Mouse (Mus musculus) left cerebral cortex, adult 11 months (tissue): Measurements from ENCODE around the gene Bud13.

ENCODE experiments used
- DNase-seq: peaks from one replicate; pipeline ENCODE4 v3.0.0; 2022; ENCODE audit warnings: low spot score

Bud13 gene

DNA sequence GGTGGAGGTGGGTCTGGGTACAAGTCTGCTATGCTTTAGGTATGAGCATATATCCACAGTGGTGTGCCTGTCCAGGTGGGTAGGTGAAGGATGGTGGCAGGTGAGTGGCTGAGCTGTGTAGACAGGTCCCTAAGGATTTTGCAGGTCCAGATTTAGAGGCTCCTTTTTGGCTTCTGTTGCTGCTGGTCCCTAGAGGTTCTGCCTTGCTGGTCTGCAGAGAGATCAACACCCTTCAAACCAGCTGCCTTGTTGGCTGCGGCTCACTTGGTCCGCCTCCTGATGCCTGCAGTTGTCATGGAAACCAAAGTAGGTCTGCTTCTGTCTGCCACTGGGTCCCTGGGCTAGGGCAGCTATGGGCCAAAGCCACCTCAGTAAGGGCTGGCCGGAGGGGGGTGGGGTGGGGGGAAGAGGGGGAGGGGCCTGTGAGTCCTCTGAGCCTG lies 55.1 kb downstream of the Bud13 start:
- DNase-seq, result peak; percentile 55

DNA sequence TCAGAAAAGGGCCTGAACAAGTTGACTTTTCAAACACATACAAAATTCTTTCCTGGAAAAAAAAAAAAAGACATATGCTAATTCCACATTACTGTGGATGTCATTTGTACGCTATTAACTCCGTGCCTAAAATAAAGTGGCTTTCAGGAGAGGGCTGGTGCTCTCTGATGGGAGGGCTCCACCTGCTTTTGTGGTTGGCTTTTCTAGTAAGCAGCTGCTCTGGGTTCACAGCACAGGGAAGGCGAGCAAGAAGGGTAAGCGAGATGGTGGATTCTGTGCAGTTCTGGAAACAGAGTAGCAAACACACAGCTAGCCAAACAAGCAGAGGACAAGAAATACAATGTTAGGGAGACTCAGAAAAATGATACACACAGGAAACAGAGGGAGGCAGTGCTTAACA lies 55.6 kb downstream of the Bud13 start:
- DNase-seq, result no peak

DNA sequence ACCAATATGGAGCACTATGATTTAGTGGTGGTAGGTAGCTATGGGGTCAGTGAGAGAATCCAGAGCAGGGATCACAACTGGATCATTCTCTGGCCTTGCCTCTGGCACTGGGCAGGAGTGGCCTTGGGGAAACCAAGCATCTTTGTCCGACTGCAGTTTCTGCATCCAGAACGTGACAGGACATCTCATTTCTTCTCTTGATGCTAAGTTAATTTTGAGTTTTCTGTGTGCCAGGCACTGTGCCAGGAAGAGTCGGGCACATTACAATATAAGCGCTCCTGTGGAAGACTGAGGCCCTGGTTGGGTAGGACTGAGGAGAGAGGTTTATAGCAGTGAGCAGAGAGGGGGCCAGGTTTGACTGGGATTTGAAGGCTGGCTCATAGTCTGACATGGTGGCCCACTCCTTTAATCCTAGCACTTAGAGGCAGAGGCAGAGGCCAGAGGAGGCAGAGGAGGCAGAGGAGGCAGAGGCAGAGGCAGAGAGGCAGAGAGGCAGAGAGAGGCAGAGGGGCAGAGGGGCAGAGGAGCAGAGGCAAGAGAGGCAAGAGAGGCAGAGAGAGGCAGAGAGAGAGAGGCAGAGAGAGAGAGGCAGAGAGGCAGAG lies 56.3 kb downstream of the Bud13 start:
- DNase-seq, result no peak

GRCm38 (mm10) chr9:46345887-46346665 lies 63.3 kb downstream of the Bud13 start:
- DNase-seq, result no peak
